Mouse (Mus musculus) lung, adult 18-20 months (tissue): Measurements from ENCODE around the gene Il15ra.
A peak's percentile ranks its signal among the peaks of the same experiment; 100 is the strongest.

Experiments
- DNase-seq, 2 experiments: peaks; one replicate each; pipeline ENCODE4 v3.0.0; 2022; ENCODE audit warnings: mixed read lengths in 2 of 2

Il15ra gene

DNA sequence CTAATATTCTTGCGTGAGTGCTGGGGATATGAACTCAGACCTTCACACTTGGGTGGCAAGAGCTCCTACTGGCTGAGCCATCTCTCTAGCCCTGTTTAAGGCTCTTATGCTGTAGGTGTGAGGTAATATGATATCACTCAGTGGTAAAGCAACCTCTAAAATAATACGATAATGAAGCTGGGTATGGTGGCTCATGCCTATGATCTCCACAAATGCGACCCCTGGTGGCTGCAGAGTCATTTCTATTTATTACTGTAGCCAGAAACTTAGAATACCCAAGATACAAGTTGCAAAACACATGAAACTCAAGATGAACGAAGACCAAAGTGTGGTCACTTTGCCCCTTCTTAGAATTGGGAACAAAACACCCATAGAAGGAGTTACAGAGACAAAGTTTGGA lies 5.0 kb downstream of the Il15ra start:
- peak in 1 of 2 experiments; percentile 21 for DNase-seq

DNA sequence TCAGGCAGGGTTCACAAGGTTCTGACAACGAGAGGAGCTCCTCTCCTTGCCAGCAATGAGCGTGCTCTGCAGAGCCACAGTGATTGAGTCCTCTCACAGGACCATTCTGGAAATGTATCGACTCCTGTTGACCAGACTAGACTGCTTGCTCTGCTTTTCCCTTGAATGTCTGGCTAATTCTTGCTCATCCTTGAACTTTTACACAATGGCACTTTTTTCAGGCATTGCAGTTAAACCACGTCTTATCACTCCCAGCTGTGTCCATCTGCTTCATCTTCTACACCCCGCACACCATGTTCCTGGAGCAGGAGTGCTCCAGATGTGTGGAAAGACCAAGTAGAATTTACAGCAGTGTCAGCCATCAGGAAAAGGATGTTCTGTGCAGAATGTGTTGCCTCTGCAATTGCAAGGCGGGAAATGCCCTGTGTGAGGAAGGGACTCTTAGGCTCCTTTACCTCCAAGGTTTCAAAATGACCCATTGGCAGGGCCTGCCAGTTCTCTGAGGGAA lies 7.4 kb downstream of the Il15ra start:
- peak in 1 of 2 experiments; percentile 12 for DNase-seq

DNA sequence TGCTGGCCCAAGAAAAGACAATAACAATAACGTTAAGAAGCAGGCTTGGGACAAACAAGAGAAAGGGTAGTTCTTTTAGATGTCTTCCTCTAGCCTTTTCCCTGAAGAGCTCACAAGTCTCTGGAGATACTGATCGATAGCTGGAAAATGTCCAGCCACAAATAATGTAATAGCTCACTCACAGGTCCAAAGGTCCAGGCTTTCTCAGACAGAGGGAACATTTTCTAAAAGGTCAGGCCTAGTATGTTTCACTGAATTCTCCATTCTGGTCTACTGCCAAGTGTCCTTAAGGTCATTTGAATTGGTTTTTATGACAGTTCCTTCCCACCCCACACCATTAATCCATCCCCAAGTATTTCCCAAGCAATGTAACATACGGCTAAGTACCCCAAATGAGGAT lies 7.9 kb downstream of the Il15ra start:
- DNase-seq, result no peak

DNA sequence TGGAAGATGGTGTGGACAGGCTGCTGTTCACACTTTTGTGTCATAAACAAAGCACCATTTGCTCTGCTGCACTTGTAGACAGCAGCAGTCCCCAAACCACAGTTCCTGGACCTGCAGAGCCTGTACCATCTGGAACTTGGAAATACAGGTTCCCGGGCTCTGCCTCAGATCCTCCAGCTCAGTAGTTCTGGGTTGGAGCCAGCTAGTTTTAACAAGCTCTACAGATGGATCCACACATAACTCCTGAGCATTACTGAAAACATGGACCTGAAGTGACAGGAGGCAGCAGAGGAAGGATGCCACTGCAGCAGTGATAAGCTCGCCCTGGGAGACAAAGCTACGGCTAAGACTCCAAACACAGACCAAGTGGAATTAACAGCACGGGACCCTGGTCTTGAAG lies 9.4 kb downstream of the Il15ra start:
- DNase-seq, result no peak

DNA sequence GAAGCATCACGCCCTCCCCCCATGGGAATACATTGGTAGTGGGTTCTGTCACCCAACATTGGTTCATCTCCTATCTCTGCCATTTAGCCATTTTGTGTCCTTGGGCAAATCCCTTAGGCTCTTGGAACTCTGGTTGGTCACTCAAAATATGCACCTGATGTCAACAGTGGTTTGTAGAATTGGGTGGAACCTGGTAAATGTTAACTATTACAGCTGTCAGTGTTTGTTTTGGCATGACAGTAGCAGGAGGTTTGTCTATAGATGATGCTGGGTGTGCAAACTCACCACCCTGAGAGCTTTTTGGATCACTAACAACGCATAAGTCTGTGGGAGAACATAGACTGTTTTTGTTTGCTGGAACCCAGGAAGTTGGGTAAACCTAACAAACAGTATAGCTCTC lies 13.5 kb downstream of the Il15ra start:
- no peak for DNase-seq

DNA sequence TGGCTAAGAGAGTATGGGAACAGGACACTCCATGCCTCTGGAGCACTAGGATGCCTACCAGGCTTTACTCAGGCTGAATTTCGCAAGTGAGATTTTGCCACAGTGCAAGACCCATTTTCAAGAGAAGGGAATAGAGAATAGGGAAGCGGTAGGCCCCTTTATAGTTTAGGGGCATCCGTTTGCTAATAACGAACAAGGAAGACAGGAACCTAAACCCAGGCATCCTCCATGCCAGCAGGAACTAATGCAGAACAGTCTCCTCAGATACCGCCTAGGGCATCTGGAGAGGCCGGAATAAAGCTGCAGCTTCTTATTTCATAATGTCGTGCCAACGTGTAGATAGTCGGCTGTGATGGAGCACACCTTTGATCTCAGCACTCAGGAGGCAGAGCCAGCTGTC lies 17.5 kb downstream of the Il15ra start:
- DNase-seq, result no peak

DNA sequence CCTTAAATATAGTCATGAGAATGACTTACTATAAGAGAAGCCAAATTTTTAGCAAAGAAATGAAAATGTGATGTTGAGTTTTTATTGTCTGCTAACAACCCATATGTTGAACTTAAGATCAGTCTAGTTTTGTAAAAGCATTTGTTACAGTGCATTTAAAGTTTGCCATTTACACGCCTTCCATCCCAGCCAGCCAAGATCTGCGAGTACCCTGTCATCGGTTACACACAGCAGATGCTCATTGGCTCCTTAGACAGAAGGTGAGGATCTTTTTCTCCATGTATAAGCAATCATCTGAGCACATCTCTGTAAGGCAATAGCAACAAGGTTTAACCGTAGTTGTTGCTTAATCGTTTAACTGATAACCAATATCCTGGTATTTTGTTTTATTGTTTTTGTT lies 22.5 kb downstream of the Il15ra start:
- no peak for DNase-seq

DNA sequence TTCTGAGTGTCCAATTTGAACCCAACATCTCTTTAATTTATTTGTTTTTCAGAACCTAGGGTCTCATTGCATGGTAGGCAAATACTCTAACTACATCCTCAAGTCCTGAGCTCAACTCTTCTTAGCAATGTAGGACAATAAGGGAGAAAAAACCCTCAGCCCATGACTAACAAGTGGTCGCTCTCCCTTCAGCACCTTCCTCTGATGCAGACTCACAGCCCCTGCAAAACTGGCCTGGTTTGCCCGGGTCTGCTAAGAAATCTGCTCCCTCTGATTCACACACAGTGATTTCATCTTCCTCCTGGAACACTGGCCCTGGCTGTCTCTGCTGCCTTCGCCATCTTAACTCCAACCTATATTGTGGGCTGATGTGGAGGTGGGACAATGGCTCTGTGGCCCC lies 24.0 kb downstream of the Il15ra start:
- no peak for DNase-seq

DNA sequence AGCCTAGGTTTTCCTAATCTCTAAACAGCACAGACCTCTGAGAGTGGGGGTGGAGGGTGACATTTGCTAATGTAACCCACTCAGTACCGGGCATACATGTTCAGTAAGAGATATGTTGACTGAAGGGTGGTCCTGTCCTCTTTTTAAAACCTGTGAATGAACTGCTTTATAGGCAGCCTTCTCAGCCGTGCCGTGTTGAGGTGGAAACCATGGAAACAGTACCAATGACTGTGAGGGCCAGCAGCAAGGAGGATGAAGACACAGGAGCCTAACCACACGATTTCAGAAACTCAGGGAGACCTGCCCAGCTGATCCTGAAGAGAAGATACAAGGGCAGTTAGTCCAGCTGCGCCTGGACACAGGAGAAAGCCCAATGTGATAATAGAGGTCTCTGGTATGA lies 27.9 kb downstream of the Il15ra start:
- no peak for DNase-seq

DNA sequence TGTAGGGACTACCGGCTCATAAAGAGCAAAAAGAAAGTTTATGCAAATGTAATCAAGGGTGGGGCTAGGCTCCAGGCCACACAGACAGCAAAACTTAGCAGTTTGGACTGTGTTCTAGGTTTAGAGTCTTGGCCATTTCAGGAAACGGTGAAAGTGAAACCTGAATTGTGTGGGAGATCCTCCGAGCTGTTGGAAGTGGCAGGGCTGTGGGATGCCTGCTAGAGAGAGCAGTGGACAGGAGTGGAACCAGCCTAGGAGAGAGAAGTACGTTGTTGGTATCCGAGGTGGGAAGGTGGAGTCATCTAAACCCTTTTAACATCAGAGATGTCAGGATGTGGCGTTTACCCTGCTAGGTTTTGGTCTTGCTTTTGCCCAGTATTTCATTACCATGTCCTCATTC lies 30.8 kb downstream of the Il15ra start:
- DNase-seq, result no peak

DNA sequence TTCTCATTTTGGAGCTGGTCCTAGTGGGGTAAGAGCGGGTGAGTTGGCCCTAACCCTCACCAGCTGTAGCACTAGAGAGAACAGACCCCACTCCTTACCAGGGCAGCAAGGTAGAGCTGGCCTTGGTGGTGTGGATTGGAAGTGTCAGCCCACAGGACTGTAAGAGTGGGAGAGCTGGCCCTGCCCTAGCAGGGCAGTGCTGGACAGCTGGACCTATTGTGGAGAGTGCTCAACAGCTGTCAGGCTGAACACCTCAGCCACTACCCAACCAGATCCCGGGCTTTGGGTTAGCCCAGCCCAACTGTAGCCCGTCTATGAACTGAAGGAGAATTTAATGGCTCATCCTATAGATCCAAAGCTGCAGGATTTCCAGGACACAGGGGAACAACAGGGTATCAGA lies 33.7 kb downstream of the Il15ra start:
- DNase-seq, result no peak

DNA sequence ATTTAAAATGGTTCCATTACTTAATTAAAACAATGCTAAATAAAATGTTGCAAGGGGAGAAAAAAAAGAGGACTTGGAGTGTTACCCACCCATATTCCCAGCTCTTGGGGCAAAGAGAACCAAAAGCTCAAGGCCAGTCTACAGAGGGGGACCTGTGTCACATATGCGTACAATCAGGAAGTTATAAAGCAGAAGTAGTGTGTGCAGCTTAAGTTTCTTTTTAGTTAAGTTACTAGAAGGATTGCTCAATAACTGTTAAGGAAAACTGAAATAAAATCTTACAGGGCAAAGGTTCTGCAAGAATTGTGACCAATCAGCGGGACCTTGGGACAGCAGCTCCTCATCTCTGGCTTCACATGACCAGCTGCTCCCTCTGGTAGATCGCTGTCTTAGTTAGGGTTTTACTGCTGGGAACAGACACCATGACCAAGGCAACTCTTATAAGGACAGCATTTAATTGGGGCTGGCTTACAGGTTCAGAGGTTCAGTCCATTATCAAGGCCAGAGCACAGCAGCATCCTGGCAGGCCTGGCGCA lies 34.5 kb downstream of the Il15ra start:
- no peak for DNase-seq

DNA sequence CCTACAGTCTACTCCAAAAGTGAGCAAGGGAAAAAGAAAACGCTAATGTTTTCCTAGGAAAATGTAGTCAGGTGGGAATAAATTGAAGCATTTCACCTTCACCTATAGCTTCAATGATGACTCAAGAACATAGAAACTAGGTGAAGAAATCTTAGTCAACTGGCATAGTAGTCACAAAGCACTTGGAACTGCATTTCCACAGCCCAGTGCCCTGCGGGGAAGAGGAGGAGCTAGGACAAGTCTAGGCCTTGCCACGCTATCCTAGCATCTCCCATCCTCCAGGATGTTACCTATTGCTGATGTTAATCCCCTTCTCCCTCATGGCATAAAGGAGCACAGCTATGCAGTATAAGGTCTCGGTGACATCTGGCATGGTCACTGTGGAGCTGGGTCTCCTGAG lies 57.5 kb downstream of the Il15ra start:
- no peak for DNase-seq

DNA sequence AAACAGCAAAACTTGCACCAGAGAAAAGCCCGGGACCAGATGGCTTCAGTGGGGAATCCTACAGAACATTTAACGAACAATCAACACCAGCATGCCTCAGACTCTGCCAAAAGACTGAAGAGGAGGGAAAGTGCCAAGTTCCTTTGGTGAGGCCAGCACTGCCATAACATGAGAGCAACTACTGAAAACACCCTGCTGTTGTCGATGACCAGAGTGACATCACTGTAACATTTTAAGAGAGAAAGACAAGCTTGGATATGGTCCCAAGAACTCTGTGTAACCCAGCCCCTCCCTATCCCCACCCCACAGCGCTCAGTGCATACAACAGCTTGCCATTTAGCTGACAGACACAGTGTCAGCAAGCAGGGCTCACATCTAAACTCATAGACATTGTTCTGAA lies 60.6 kb downstream of the Il15ra start:
- DNase-seq, result no peak

DNA sequence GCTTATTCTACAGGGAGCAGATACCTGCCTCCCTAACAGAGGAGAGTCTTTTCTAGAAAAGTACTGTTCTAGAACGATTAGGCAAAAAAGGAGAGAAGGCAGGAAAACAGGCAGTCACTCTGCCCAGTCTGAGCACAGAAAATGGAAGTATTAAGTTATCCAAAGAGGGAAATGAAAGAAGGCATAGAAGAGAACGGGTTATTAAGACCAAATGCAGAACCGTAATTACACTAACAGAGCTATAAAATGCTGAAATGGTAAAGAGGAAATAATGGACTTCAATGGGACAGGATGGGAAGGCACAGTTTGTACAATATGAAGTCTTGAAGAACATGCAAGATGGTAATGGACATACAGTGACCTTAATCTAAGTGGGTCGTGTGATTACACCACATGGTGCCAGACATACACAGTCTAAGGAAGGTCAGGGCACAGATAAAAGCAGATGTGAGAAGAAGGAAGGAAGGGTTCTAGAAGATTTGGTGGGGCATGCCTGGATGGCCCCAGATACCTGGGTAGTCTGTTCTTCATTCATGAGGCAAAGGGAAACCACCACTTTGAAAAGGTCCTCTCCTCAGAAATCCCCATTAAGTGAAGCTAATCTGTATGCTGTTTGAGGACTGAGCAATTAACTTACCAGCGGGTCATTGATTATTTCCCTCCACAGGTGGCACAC lies 61.5 kb downstream of the Il15ra start:
- no peak for DNase-seq

DNA sequence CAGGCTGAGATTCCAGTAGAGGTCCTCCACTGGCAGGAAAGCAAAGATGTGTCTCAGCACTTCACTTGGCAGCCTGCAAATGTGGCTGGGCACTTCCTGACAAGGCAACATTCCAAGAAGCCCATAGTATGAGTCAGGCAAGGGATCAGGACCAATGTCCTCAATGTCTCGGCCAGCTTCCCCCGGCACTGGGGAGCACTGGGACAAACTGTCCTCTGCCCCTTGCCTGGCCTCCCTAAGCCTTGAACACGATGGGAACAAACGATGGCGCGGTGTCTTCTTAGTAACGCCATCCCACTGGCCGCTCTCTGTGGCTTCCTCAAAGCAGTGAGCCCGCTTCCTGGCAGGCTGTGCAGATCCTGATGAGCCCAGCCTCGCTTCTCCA lies 62.1 kb downstream of the Il15ra start:
- DNase-seq, result peak in 1 of 2 experiments; percentile 8

DNA sequence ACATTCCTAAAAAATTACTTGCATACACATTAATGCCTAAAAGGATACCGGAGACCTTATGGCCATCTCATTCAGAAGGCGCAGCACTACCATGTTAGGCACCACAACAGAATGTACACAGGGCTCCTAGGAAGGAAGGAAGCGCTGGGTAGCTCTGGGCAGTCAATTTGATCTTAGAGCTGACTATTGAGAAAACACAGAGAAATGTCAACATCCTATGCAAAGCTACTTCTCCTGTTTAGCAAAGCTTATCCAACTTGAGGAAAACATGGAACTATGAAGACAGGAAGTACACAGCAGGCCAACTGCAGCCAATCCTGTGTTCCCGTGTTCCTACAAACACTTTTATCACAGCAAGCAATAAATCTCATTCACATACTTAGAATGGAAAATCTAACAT lies 66.6 kb downstream of the Il15ra start:
- no peak for DNase-seq

DNA sequence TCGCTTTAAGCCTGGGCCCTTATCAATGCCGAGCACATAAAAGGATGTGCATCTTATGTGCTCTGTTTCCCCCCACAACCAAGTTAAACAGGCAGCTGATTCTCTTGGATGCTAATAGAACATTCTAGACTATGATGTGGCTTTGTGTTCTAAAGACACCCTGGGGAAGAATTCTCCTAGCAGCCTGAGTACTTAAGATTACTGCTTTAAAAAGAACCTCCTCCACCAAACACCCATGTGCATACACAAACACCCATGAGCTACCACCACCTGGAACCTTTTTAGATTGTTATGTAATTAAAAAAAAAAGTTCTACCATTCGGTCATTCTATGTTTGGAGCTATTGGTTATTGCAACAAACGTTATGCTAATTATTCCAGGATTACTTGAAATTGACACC lies 67.3 kb downstream of the Il15ra start:
- no peak for DNase-seq

DNA sequence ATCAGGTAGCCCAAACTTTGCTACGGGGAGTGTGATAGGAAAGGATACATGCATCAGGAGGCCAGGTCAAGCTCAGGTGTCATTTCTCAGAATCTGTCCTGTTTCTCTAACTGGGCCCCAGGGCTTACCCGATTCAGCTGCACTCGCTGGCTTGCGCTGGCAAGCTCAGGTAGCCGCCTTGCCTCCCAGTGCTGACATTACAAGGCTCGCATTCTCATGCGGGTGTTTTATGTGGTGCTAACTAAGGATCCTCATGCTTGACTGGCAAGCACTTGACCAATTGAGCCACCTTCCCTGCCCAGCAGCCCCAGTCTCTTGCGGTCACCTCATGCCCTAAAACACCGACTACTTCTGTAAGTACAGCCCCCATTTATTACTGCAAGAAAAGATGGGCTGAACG lies 69.3 kb downstream of the Il15ra start:
- DNase-seq, result no peak

DNA sequence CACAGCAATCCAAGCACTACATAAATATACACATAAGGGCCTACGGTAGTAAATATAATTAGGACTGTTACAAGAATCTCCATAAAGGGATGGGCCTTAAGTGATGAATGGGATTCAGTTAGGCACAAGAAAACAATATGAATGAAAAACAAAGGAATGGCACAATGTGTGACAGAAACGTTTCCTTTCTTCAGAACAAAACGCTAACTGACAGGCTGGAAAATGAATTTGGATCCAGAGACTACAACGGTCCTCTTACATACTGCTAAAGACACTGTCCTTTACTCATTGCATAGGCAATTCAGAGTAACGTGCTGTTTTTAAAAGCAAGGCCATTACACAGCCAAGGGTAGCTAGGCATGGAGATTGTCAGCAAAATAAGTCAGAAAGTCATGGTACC lies 70.0 kb downstream of the Il15ra start:
- no peak for DNase-seq

DNA sequence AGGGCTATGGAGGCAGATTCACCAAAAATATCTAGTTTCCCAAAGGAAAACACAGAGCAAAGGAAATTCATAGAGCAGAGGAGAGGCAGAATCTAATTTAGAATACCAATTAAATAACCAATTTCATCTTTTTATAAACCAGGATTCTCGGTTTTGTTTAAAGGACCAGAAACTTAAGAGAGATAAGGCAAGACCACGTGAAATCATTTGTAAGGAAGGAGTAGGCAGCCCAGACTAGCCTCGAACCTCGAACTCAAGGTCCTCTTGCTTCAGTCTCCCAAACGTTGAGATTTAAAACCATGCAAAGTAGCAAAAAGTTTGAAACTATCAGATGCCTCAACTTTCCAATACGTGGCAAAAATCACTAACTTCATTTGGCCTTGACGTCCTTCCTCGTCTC lies 71.3 kb downstream of the Il15ra start:
- no peak for DNase-seq

DNA sequence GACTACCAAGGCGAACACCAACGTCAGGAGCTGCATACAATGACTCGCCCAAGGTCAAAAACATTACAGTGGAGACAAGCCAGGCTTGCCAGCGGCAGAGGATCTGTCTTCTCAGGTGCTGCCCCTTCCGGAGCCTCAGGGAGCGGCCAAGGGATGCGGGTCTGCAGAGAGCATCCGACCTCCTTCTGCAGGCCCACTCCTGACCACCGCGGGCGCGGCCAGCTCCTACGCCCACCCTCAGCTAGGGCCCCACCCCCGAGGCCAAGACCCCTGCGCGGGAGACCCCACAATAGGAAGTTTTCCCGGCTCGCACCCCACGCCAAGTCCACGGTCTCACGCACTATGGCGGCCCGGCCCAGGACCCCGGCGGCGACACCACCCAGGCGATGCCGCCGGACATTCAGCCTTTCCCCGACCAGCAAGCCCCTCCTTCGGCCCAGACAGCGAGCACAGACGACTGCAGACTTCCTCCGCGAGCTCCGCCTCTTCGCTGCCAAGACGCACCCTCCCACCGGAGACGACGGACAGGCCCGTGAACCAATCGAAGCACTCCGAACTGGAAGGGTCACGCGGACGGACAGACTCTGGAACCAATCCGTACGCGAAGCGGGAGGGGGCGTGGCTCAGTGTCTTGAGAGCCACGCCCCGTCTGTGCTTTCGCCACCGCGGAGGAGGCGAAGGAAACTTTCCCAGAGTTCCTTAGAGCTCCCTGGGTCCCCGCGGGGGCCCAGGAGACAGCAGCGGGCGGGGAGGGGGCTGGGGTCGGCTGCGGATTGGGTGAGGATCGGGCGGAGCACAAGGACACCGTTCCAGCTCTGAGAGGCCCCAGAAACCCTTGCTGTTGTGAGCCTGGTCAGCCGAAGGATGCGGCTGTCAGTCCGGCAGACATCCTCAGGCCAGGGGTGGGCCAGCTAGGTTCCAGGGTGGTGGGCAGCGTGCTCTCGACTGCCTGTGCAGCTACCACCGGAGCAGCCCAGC lies 72.3 kb downstream of the Il15ra start, which contains the start of the genes Fbh1 and Ankrd16:
Gene Fbh1, minus strand, starts transcription at position 492 of the 978 bp plus-strand sequence.
Gene Ankrd16, plus strand, starts transcription at position 786 of the 978 bp plus-strand sequence.
- peak; percentile 100 for DNase-seq

DNA sequence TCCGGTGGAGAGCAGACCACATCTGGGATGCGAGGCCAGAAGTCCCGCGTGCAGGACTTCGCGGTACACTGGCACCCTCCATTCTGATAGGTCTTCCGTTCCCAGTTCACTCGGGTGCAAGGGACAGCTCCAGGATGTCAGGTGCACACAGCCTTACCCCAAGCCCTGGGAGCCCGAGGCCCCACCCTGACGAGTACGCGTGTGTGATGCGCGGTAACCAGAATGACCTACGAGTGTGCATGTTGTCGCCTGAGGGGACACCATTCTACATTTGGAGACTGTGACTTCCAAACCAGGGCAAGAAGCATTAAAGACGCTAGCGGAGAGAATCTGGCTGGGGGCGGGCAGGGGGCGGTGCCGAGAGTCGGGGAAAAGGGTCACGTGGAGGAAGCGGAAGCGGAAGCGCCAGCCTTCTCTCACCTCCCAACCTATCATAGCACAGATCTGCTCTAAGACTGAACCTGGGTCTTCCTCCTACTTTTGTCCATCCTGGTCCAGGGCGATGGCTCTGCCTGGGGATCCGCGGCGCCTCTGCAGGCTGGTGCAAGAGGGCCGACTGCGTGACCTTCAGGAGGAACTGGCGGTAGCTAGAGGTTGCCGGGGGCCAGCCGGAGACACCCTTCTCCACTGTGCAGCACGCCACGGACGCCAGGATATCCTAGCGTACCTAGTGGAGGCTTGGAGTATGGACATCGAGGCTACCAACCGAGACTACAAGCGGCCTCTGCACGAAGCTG lies 73.2 kb downstream of the Il15ra start:
- peak; percentile 83 to 85 for DNase-seq
